Mouse (Mus musculus) layer of hippocampus, adult 8-10 months (tissue): ENCODE data around the gene Zfp612. TPM values are rescaled to one million over a fixed set of nuclear protein-coding genes. Genes with fewer than 3 reads are reported as not detected.
"Not testable (repeated sequence)": the region's sequence is repeated elsewhere in the genome, so short reads cannot be mapped to it uniquely, and the experiment has no call there.

Source experiments
- DNase-seq, 2 experiments: peaks; one replicate each; pipeline ENCODE4 v3.0.0; 2022; ENCODE audit warnings: low spot score in 2 of 2
- total RNA-seq, 4 experiments: library from RNA; stranded (reverse); gene quantifications; 2 replicates each; pipeline ENCODE4 v1.2.4; 2022

The Zfp612 gene
- total RNA-seq = 10 to 100 TPM; 27.3 to 34.4 (median 29.6) TPM

- DNase-seq = peak; percentile 47 to 62
Observed at GRCm38 (mm10) chr8:110079282-110080221, at the start of gene Zfp612. Gene Zfp612 (plus strand): TSS chr8:110079746.

GRCm38 (mm10) chr8:110033771-110034170 is 45.8 kb upstream of the Zfp612 start:
- DNase-seq = not testable (repeated sequence)

GRCm38 (mm10) chr8:110034331-110034730 is 45.2 kb upstream of the Zfp612 start:
- peak; percentile 5 to 6 for DNase-seq

- DNase-seq = peak in 1 of 2 experiments; percentile 16
Observed at GRCm38 (mm10) chr8:110036156-110036555, 43.4 kb upstream of the Zfp612 start.

- DNase-seq = no peak
Observed at GRCm38 (mm10) chr8:110039216-110039615, 40.3 kb upstream of the Zfp612 start.

- no peak for DNase-seq
Observed at GRCm38 (mm10) chr8:110039659-110040058, 39.9 kb upstream of the Zfp612 start, which contains the start of gene Chst4. Gene Chst4 (minus strand): TSS chr8:110039740.

GRCm38 (mm10) chr8:110040509-110040908 is 39.0 kb upstream of the Zfp612 start:
- no peak for DNase-seq

- DNase-seq = no peak
Observed at GRCm38 (mm10) chr8:110051208-110051607, 28.3 kb upstream of the Zfp612 start.

GRCm38 (mm10) chr8:110058207-110058606 is 21.3 kb upstream of the Zfp612 start:
- no peak for DNase-seq

GRCm38 (mm10) chr8:110064161-110064560 is 15.4 kb upstream of the Zfp612 start:
- no peak for DNase-seq

- DNase-seq = no peak
Observed at GRCm38 (mm10) chr8:110064606-110065365, 14.8 kb upstream of the Zfp612 start.

- DNase-seq = no peak
Observed at GRCm38 (mm10) chr8:110065676-110066075, 13.9 kb upstream of the Zfp612 start.

GRCm38 (mm10) chr8:110069706-110070105 is 9.8 kb upstream of the Zfp612 start:
- no peak for DNase-seq

- DNase-seq = peak in 1 of 2 experiments; percentile 65
Observed at GRCm38 (mm10) chr8:110071600-110071999, 7.9 kb upstream of the Zfp612 start.

- no peak for DNase-seq
Observed at GRCm38 (mm10) chr8:110074496-110074895, 5.0 kb upstream of the Zfp612 start.

- DNase-seq = no peak
Observed at GRCm38 (mm10) chr8:110082416-110083105, 3.0 kb downstream of the Zfp612 start.

- no peak for DNase-seq
Observed at GRCm38 (mm10) chr8:110091869-110092268, 12.3 kb downstream of the Zfp612 start.

GRCm38 (mm10) chr8:110100907-110101306 is 21.4 kb downstream of the Zfp612 start, which contains the start of gene Gm21964:
Gene Gm21964 (plus strand): TSS chr8:110101207.
- no peak for DNase-seq

GRCm38 (mm10) chr8:110101676-110102075 is 22.1 kb downstream of the Zfp612 start:
- DNase-seq = no peak

- DNase-seq = no peak
Observed at GRCm38 (mm10) chr8:110102653-110103052, 23.1 kb downstream of the Zfp612 start, which contains the start of gene Gm17720. Gene Gm17720 (minus strand): TSS chr8:110102753.

- peak in 1 of 2 experiments; percentile 27 for DNase-seq
Observed at GRCm38 (mm10) chr8:110119715-110120114, 40.2 kb downstream of the Zfp612 start.
